Mouse (Mus musculus) fat pad, adult 2 months (tissue): ENCODE data around the gene Rpl9-ps1.

Experiments
- DNase-seq: peaks from one replicate; pipeline ENCODE4 v3.0.0-alpha.2; 2011; ENCODE audit warnings: low read depth, low spot score; ENCODE audit errors: extremely low read depth

Gene Rpl9-ps1

DNA sequence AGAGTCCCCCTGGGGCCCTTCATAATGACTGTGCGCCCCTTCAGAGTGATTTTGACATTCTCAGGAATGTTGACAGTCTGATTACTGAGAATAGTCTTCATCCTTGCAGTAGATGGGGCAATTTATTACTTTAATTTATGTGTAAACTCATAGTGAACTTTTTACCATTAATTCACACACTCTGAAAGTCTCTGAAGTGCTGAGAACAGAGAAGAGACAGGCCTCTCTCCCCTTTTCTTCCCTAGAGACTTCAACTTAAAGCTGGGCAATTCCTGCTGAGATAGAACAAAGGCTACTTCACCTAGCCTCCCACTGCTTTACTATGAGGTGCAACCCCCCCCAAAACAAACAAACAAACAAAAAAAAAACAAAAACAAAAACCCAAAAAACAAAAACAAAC, at the start of gene Rpl9-ps1:
Gene Rpl9-ps1, minus strand, starts transcription at position 101 of the 400 bp plus-strand sequence.
- no peak for DNase-seq

DNA sequence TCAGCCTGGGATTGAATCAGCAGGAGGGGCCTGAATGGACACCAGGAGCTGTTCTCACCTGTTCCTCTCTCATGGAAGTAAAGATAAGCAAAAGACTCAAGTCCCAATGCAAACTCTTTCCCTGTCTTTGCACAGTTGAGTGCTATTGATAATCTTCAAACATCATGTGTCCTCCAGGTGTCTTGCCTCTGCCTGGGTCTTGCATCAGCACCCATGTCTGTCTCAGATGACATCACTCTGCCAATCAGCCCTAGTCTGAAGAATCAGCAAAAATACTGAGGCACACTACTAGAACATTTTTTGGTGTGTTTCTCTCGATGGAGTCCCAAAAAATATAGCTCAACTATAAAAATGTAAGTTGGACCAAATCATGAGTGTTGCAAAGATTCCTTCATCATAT, 46.6 kb upstream of the Rpl9-ps1 start:
- no peak for DNase-seq

DNA sequence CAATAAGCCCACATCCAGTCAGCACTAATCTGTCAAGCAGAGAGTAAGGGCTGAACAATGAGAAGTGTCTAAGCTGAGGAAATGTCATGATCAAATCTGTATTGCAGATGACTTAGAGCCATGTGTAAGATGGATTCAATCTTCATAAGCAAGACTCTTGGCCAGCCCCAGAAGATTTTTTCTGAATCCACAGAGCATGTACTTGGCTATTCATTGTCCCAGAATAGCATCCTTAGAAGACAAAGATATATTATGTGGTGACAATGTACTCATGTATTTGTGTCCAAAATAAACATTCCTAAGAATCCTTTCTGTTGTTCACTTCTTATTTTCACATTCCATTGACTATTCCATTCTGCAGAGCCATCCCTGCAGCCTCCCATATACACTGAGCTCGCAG, 44.5 kb upstream of the Rpl9-ps1 start:
- DNase-seq, result no peak

DNA sequence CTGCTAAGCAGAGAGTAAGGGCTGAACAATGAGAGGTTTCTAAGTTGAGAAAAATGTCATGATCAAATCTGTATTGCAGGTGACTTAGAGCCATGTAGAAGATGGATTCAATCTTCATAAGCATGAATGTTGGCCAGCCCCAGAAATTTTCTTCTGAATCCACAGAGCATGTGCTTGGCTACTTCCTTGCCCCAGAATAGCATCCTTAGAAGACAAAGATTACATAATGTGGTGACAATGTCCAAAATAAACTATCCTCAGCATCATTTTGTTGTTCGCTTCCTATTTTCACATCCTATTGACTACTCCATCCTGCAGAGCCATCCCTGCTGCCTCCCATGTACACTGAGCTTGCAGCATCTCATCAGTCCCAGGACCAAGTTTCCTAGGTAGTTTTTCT, 30.2 kb upstream of the Rpl9-ps1 start:
- no peak for DNase-seq

DNA sequence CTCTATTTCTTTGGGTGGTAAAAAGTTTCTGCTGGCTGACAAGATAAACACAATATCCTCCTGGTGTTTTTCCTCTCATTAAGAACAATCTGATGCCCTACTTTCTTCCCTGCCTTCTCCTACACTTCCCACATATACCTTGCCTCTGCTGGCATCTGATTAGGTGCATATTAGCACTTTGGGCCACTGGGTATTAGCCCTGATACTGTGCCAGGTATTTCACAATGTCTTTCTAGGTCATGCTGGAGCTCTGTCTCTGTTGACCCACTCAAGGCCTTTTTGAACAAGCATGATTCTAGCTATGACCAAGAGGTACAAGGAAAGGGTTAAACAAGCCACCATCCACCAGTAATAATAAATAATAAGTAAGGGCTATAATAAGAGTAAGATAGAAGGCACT, 26.3 kb upstream of the Rpl9-ps1 start:
- DNase-seq, result peak; percentile 50

DNA sequence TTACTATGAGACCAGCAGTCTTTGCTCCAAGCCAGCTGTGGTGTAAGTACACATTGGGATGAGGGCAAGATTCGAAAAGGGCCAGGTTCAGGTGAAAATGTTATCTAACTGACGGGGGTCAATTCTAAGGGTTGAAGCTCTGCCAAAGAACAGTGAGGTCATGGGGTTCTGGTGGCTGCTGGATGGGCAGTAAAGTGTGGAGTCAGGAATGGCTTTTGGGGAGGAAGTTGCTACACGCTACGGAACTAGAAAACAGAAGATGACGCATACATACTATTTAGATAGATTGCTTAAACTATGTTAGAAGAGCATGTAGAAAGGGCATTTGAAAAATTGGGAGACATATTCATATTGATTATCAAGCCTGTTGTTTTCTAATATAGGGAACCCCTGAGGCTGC, 18.1 kb upstream of the Rpl9-ps1 start:
- no peak for DNase-seq

DNA sequence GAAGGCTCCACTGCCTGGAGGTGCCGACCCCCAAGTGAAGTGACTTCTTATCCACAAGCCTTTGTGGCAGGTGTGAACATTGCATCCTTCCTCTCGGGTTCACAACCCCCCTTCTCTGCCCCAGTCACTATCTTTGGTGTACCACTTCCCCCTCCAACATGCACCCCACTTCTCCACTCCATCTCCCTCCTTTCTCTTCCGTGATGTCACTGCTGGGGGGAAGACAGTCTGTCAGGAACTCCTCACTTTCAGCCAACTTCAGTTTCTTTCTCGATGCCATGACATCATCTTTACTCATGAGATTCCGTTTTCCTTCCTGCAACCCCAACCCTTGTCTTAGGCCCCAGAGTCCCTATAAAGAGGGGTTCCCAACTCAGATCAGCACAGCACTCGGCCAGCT, 16.8 kb upstream of the Rpl9-ps1 start, which contains the start of gene Ccl4:
Gene Ccl4, plus strand, starts transcription at position 381 of the 400 bp plus-strand sequence.
- no peak for DNase-seq

DNA sequence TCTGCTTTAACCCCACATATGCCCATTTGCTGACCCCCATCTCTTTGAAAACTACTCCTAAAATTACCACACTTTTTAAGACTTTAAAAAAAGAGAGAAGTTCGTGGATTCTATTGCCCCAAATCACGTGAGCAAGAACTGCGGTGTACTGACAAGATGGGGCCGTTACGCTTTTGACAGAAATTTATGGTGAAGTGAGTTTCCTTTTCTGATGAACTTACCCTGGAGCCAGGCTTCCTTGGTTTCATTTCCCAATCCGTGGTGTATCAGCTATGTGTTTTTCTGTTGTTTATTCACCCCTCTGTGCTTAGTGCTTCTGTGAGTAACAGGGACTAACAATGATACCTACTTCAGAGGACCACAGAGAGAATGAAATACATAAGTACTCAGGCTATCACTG, 13.4 kb upstream of the Rpl9-ps1 start:
- DNase-seq, result no peak

DNA sequence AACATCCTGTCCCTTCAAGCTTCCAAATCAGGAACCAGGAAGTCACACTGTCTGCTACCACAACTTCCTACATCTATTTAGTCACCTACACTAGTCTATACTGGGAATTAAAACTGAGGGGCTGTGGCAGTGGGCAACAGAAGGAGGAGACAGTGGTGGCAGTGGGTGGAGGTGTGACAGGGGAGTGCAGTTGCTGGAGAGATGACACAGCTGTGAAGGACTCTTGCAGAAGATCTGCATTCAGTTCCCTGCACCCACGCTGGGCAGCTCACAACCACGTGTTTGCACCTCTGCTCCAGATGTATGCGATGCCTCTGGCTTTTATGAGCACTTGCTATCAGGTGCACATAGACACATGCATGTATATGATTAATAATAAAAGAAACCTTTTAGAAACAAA, 12.1 kb upstream of the Rpl9-ps1 start:
- DNase-seq, result no peak

DNA sequence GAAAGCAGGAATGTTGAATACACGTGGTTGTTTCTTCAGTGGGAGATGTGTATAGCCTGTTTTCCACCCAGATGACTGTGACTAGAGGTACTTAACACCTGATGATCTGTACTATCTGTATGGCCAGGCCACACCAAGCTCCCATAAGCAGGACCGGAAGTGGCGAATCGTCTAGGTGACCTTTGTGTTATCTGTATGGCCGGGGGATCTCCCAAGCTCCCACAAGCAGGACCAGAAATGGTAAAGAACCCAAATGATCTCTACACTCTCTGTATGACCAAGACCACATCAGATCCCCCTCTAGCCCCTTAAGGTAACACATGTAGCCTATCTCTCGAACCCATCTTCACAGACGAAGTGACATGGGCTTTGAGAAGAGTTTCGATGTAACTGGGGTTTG, 9.2 kb upstream of the Rpl9-ps1 start:
- no peak for DNase-seq

DNA sequence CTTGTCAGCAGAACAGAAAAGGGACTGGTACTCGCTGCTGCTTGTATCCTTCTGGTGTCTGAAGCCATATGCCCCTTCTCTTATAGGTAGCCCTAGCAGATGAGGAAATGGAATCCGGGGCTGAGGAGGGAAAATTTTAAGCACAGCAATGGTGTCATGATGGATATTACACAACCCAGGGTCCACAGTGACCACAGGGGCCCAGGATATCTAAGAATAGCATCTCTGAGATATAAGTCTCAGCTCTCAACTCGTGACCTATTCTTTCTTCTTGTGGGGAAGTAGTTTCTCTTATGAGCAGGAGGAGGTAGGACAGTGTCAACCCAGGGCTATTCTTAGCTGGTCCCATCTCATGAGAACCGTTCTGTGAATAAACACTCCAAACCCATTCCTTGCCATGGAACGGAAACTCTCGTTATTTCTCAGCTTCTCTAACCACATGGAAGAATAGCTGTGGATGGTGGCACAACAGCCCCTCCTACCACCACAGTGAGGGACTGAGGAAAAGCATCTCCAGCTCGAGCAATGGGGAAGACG, 4.0 kb upstream of the Rpl9-ps1 start, which contains the start of gene Ccl3:
Gene Ccl3, minus strand, starts transcription at position 51 of the 537 bp plus-strand sequence.
- no peak for DNase-seq

DNA sequence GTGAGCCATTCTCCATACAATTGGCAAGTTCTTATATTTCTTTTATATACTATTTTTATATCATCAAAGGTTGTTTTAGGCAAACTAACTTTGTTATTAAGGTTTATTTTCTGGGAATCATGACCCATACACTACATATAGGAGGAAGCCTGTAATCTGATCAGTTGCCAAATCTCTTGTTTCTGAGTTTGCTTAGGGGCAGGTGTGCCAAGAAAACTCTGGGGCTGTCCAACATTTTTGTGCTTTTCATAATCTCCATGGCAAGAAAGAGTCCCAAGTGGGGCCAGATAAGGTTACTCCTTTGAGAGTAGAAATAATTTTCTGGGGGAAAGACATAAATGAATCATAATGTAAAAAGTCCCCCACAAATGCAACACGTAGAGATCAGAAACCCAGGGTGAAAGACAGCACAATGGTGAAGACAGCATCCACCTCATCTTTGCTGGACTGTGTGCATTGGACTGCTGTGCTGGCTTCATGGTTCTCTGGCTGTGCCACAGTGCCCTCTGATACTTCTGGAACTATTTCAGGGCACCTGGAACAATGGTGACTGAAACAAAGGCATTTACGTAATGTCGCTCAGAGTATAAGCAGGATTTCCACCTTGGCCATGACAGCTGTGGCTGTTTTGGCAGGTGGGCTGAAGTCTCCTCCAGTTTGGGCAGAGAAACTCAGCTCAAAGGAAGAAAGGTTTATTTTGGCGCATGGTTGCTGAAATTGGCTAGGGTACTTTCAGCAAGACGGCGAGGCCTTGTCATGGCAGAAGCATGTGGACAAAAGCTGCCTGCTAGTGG, 1.1 kb upstream of the Rpl9-ps1 start:
- DNase-seq, result peak; percentile 89

DNA sequence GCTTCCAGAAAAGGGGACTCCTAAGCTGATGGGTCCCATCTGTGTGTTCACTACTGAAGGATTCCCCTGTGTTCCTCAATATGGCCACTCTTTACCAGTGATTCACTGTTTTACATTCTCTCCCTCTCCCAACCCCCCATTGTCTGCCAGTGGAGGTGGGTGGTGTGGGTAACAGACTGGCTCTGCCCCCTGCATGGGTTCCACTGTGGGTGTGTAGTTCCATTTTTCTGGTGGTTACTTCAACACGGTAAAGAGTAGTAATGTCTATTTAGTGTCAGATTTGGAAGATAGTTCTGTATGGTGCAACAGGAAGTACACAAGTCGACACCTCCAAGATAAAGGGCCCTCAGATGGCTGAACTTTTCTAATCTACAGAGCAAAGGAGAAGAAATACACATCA, 4.2 kb downstream of the Rpl9-ps1 start:
- DNase-seq, result no peak

DNA sequence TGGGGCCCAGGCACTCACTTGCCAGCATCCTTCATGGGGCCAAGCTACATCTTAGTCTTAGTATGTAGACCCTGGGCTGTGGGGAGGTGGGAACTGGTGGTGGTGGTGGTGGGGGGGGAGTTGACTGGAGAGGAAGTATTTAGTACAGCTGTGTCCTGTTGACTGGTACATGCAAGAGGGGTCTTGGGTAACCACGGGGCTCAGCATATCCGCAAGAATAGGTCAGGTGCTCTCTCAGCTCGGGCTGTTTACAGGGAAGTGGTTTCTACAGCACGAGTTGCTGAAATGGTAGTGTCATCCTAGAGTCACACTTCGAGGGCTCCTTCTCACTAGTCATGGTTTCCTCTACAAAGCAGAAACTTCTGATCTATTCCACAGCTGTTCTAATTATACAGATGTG, 5.3 kb downstream of the Rpl9-ps1 start:
- DNase-seq, result no peak

DNA sequence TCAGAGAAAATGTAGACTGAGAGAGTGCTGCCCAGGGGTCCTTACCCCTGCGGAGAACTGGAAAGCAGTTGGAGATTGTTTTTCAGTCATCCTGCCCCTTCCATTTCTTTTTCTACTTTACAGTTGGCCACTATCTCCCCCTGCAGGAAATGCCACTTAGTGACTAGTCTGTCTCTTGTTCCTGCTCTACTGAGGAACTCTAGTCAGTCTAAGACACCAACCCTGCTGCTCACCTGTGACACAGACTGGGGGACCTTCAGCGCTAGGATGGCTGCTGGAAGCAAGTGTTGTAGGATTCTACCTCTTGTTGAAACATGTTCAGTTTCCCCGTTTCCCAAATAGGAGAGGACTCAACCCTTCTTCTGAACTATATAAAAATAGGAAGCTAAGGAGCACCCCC, 5.9 kb downstream of the Rpl9-ps1 start:
- DNase-seq, result no peak

DNA sequence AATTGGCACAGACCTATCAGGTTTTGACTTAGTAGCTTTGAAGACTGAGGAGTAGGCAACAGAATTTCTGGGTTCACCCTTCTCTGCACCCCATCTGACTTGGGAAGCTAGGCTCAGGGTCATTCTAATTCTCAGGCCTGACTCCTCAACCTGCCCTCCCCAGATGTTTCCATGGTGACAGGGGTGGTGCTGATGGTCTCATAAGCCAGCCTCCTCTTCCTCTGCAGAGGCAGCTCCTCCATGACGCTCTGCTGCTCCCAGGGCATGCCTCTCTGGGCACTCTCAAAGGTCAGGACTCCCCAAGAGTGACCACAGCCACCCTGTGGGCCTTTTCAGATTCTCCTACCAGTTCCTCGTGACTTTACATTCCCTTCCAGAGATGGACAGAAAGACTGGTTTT, 6.5 kb downstream of the Rpl9-ps1 start:
- no peak for DNase-seq

DNA sequence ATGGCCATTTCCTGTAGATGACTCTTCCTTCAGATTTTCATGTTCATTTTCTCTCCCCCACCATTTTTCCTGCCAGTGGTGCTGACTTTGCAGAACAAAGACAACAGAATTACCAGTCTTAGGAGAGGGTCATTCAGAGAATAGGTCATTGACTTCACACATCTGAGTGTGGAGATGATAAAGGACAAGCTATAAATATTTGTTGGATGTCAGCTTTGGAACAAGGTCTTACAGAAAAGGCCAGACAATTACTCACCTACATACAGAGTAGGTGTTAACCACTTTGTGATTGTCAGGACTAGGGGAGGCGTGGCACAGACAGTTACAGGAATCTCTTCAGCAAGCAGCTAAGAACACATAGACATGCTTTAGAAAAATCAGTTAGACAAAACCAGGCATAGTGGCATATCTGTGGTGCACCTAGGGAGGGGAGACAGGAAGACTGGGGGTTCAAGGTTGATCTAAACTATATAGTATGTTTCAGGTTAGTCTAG, 8.6 kb downstream of the Rpl9-ps1 start:
- no peak for DNase-seq

DNA sequence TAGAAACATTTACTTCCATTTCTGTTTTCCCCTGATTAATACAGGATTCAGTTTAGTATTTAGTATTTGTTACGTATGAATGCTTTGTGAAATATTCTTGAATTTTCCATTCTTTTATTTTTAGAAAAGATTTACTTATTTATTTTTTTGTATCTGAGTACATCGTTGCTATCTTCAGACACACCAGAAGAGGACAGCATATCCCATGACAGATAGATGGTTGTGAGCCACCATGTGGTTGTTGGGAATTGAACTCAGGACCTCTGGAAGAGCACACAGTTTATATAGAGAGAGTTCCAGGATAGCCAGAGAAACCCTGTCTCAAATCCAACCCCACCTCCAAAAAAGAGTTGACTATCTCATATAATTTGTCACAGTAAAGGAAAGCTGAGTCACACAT, 10.5 kb downstream of the Rpl9-ps1 start:
- no peak for DNase-seq

DNA sequence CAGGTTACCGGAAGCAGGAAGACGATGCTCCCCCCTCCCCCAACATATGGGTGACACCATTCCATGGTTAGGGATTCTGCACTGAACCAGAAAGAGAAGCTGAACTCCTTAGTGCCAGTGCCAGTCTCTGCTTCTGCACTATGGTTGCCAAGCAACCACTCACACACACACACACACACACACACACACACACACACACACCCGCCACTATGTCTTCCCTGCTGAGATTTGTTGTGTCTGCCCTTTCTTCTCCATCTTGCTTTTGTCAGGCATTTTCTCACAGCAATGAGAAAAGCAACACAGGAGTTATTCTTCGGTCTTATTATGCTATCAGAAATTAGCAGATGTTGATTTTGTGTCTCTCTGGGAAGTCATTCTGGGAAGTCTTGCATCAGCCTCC, 11.0 kb downstream of the Rpl9-ps1 start:
- DNase-seq, result no peak

DNA sequence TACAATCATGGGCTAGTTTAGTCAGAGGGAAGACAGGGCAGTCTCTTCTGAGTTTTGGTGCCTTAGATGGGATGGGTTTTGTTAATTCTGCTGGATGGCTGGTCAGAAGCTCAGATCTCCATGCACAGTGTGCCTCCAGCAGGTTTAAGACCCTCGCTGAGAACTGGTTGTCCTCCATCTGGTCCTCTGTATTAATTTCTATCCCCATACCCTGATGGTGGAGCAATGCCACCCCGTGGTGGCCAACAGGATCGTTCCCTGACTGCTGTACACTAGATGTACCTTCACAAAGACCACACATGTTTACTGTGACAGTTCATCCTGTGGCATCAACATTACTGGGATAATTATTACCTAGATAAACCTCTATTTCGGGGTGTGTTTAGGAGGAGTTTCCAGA, 12.7 kb downstream of the Rpl9-ps1 start:
- no peak for DNase-seq

DNA sequence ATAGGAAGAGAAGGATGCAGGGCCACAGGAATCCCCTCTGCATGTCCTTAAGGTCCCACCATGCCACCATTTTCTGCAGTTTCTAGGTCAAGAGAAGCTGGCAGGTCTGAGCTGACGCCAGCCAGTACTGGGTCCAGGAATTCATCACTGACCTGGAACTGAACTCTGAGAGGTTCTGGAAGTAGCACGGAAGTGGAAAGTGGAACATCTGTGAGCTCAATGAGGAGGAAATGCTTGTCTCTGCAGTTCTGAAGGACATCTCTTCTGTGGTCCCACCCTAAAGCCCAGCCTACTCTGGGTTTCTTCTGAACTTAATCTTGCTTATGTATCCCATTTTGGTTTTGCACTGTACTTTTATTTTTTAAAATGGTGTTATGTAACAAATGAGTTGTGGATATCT, 14.4 kb downstream of the Rpl9-ps1 start:
- DNase-seq, result no peak

DNA sequence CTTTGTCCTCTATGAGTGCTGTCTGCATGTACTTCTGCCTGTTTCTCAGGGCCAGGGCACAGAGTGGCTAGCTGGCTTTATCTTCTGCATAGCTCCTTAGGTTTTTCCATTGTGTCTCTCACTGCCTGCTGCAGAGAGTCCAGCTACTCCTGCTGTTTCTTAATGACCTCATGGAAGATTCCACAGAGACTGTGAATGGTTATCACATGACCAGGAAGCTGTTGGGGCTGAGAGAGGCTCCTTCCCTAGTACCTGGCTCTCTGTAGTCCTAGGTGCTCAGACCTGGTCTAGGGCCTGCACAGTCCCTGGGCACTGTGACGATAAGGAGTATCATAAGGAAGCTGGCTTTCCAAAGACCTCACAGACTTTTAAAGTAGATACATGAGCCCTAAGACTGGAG, 14.8 kb downstream of the Rpl9-ps1 start:
- DNase-seq, result no peak

DNA sequence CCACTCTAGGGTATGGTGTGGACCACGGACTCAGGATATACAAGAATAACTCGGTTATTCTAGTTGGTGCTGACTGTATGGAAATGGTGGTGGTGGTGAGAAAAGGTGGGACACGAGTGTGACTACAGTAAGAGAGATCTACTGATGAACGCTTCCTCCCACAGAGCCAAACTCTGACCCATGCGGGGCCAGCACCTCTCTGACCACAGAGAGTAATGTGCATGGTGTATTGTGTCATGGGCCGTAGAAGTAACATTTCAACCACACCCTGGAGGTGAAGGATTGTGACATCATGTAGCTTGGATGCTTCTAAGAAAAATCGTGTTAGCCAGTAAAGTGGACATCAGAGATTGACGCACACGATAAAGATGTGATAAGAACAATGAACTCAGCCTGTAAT, 16.6 kb downstream of the Rpl9-ps1 start:
- no peak for DNase-seq
